Mouse (Mus musculus) neural tube, embryonic 14.5 days (tissue): ENCODE results near the gene Gtf2f1. TPM values are rescaled to one million over a fixed set of nuclear protein-coding genes. Genes with fewer than 3 reads are reported as not detected.
"Not testable (repeated sequence)": the region's sequence is repeated elsewhere in the genome, so short reads cannot be mapped to it uniquely, and the experiment has no call there.

Experiments
- ATAC-seq: fragments of 200-750 bp; cut with Nextera tagmentation; 2 replicates; pipeline ENCODE4 v1.8.0; 2017; ENCODE audit warnings: low read depth, mild to moderate bottlenecking, moderate TSS enrichment, moderate library complexity
- H3K27ac ChIP-seq: fragments of 300-500 bp; sonication (generic); 2 replicates; pipeline ENCODE4 v1.5.1; 2014; ENCODE audit warnings: low read depth, mild to moderate bottlenecking, control low read depth, low read length, moderate library complexity, mixed read lengths
- H3K27me3 ChIP-seq: fragments of 300-500 bp; sonication (generic); 2 replicates; pipeline ENCODE4 v1.6.1; 2014; ENCODE audit warnings: low read length; ENCODE audit not compliant: control insufficient read depth, insufficient read depth
- H3K36me3 ChIP-seq: fragments of 300-500 bp; sonication (generic); 2 replicates; pipeline ENCODE4 v1.6.1; 2014; ENCODE audit warnings: low read length, mixed read lengths; ENCODE audit not compliant: control insufficient read depth, insufficient read depth
- H3K4me1 ChIP-seq: fragments of 300-500 bp; sonication (generic); 2 replicates; pipeline ENCODE4 v1.6.1; 2014; ENCODE audit warnings: low read length; ENCODE audit not compliant: control insufficient read depth, insufficient read depth
- H3K4me2 ChIP-seq: fragments of 300-500 bp; sonication (generic); 2 replicates; pipeline ENCODE4 v1.6.1; 2014; ENCODE audit warnings: mild to moderate bottlenecking, low read depth, low read length, control low read depth
- H3K4me3 ChIP-seq: fragments of 300-500 bp; sonication (generic); 2 replicates; pipeline ENCODE4 v1.5.1; 2014; ENCODE audit warnings: low read depth, low read length, control low read depth, mixed read lengths
- H3K9ac ChIP-seq: fragments of 300-500 bp; sonication (generic); replicated peaks from 2 replicates; pipeline ENCODE4 v1.6.1; 2014; ENCODE audit warnings: low read depth, mild to moderate bottlenecking, control low read depth, low read length, mixed read lengths
- H3K9me3 ChIP-seq: fragments of 300-500 bp; sonication (generic); 2 replicates; pipeline ENCODE4 v1.6.1; 2016; ENCODE audit warnings: low read length; ENCODE audit not compliant: control insufficient read depth
- WGBS: fragments of 180-500 bp; shearing (Covaris S2); extraction: QIAGEN DNeasy Blood & Tissue Kit; methylation state at CpG from one replicate; pipeline ENCODE4 v1.1.7; 2014; 5-methylcytosine and 5-hydroxymethylcytosine counted together
- polyA plus RNA-seq: library from polyadenylated mRNA; unstranded; fragments of >200 nt; fragmentation: Nextera tagmentation; extraction: Ambion mirVana; gene quantifications from 2 replicates; pipeline ENCODE4 v1.2.1, GENCODE M21; 2014

The Gtf2f1 gene
- 65.7 and 69.6 TPM in 2 replicates for polyA plus RNA-seq

DNA sequence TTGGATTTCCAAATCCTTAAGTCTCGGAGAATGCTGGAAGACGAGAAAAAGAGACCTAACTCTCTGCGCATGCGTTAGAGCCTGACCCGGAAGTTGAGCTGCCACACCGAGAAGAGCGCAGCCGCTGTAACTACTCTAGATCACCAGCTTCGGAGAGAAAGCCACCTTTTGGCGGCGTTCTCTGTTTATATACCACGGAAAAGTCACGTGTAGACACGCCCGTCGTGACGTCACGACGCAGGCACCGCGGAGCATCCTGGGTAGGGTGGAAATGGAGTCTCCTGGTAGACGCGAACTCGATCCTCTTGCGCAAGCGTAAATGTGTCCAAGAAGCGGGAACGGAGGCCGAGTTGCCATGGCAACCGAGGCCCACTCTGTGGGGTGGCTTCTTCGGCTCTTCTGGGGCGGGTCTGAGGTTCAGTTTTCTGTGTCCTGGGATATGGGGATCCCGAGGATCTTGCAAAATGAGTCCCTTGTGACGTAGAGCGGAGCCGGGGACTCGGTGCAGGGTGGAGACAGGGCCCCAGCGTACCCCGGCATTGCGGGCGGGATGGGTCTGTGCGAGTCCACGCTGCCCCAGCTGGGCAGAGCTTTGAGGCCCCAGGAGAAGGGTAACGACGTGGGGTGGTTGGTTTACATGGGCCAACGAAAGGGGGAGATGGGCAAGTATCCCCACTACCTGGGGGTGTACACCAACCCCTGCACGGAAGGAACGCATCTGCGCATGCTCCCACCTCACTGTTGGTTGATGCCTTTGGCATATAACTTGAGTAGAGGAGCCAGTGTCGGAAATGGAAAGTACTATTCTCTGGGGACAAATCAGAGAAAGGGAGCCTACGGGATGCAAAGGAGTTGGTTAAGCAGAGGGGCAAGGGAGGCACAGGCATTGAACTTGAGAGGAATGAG lies at the start of gene Gtf2f1, which contains the start of gene Gm17949:
Gene Gtf2f1, minus strand, starts transcription at position 53 of the 906 bp plus-strand sequence.
Gene Gm17949, plus strand, starts transcription at position 234 of the 906 bp plus-strand sequence.
- no peaks in the 10 kb centered on the region for H3K27me3 ChIP-seq
- peaks cover 11% of the 10 kb centered on the region; the same call in 1 of the 2 replicates for H3K4me1 ChIP-seq
- H3K36me3 ChIP-seq, result 0 out of 2 replicates have a peak, but pooled peaks cover 2% of the 10 kb centered on the region
- ATAC-seq, result peak; percentile 93
- peak within 1 kb of the TSS; percentile 61 for H3K4me2 ChIP-seq
- WGBS, result under 1% methylated on average over 51 of the region's 51 CpGs
- H3K27ac ChIP-seq, result peak within 1 kb of the TSS; percentile 96
- no peaks in the 10 kb centered on the region for H3K9me3 ChIP-seq
- peak within 1 kb of the TSS; percentile 51 for H3K4me3 ChIP-seq
- H3K9ac ChIP-seq, result peak within 1 kb of the TSS; percentile 73

DNA sequence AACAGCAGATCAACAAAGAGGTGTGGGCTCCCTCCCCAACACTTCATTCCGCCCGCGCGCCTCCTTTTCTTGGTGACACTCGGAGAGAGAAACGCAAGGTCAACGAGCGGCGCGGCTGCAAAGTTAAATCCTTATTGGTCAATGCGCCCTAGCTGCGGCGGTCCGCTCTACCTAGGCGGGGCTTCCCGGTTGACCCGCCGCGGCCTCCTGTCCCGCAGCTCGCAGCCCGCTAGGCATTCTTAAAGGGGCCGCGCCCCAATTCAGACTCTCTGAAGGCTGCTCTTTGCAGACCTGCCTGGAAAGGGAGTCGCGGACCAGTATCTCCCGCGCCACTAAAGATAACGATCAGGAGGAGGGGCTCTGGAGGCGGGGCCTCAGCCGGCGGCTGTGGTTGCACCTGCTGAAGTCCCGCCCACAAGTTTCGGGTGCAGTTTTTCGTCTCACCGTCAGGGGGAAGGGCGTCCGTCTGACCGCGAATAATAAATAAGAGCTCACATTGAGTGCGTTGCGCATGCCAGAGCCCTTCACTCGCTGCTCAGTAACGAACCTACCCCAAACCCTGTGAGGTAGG lies 49.2 kb upstream of the Gtf2f1 start:
- no peaks in the 10 kb centered on the region for H3K9me3 ChIP-seq

DNA sequence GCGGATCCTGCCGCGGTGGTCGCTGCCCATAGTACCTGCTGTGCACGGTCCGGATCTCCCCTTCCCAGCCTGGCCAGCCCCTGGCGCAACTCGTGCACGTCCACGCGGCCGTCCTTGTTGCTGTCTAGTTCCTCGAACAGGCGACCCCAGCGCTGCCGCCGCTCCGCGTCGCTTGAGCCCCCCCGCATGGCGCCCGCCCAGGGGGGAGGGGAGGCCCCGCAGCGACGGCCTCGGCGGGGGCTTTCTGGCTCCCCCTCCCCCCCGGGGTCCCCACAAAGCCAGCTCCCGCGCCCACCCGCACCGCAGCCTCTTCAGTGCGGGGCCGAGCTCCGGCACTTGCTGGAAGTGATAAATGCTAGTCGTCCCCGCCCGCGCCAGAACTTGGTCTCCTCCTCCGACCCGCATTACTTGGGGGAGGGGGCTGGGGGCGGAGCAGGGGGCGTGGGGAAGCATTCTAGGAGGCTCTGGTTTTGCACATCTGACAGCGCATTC lies 48.4 kb upstream of the Gtf2f1 start, which contains the start of gene Slc25a23:
Gene Slc25a23, minus strand, starts transcription at position 378 of the 492 bp plus-strand sequence.
- Histone ChIP-seq H3K4me3 (peak within 1 kb of the TSS; percentile 78), H3K36me3 (peaks cover 10% of the 10 kb centered on the region; the same call in 1 of the 2 replicates), H3K27me3 (peaks cover 23% of the 10 kb centered on the region), H3K4me2 (peak within 1 kb of the TSS; percentile 58), H3K9me3 (no peaks in the 10 kb centered on the region), H3K4me1 (peaks cover 8% of the 10 kb centered on the region; the same call in 1 of the 2 replicates), H3K9ac (peak within 1 kb of the TSS; percentile 67), H3K27ac (peak within 1 kb of the TSS; percentile 70)
- under 1% methylated on average over 33 of the region's 45 CpGs for WGBS
- ATAC-seq, result peak; percentile 85

More for the DNA sequence above, 49.2 kb upstream of the Gtf2f1 start:
- H3K27ac ChIP-seq, result peak overlapping the region; percentile 70
- peaks cover 8% of the 10 kb centered on the region; the same call in 1 of the 2 replicates for H3K4me1 ChIP-seq
- peak overlapping the region; percentile 41 for H3K9ac ChIP-seq
- peak; percentile 89 for ATAC-seq
- H3K4me3 ChIP-seq, result peak overlapping the region; percentile 78
- peaks cover 23% of the 10 kb centered on the region for H3K27me3 ChIP-seq
- H3K4me2 ChIP-seq, result peak overlapping the region; percentile 58
- under 1% methylated on average over 44 of the region's 44 CpGs for WGBS
- peaks cover 5% of the 10 kb centered on the region; the same call in 1 of the 2 replicates for H3K36me3 ChIP-seq

DNA sequence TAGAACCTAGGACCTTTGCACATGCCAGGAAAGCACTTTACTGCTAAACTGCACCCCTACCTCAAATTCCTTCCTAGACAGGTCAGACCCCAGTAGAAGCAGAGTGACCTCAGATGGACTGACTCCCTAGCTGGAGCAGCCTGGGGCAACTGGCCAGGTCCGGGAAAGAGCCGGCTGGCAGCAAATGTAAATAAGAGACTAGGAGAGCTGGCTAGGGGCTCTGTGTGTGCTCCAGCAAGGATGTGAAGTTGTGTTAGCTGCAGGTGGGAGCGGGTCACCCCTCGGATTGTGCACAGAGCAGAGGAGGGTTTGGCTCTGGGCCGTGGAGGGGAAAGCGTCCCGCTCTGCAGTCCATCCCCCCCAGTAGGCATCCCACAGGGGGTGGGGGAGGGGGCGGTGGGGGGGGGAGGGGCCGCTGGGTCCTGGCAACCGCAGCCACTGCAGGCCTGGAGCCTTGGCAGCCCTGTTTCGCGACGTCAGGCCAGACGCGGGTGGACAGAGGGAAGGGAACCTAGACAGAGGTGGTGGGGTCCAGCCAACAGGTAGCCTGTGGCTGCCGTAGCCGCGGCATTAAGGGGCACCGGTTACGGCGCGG lies 47.9 kb upstream of the Gtf2f1 start, which contains the start of gene Crb3:
Gene Crb3, plus strand, starts transcription at position 215 of the 595 bp plus-strand sequence.
- Histone ChIP-seq H3K9me3 (no peaks in the 10 kb centered on the region), H3K9ac (peak within 1 kb of the TSS; percentile 67), H3K4me3 (peak within 1 kb of the TSS; percentile 78), H3K4me1 (peaks cover 8% of the 10 kb centered on the region; the same call in 1 of the 2 replicates), H3K27me3 (peaks cover 23% of the 10 kb centered on the region), H3K27ac (peak within 1 kb of the TSS; percentile 70), H3K4me2 (peak within 1 kb of the TSS; percentile 58), H3K36me3 (peaks cover 10% of the 10 kb centered on the region; the same call in 1 of the 2 replicates)
- ATAC-seq, result peak; percentile 19
- WGBS, result 0% methylated on average over 19 of the region's 22 CpGs

DNA sequence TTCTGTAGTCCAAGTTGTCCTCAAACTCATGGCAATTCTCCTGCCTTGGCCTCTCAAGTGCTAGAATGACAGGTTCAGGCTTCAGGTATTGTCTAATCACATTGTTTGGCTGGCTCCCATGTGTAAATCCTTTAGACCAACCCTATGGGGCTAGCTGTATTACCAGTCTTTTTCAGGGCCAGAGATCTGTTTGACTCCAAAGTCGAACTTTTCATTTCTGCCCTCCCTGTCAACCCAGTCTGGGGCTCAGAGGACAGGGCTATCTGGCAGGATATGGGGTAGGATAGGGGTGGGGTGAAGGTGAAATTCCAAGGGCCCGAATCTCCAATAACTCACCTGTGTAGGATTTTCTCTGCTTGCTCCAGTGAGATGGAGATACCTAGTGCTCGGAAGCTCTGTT lies 45.2 kb upstream of the Gtf2f1 start:
- peaks cover 26% of the 10 kb centered on the region for H3K36me3 ChIP-seq
- H3K4me2 ChIP-seq, result no peak overlapping the region
- H3K9me3 ChIP-seq, result no peaks in the 10 kb centered on the region
- 90% methylated on average over 3 of the region's 3 CpGs for WGBS
- H3K27me3 ChIP-seq, result peaks cover 1% of the 10 kb centered on the region; the same call in 1 of the 2 replicates
- H3K4me1 ChIP-seq, result 0 out of 2 replicates have a peak, but pooled peaks cover 3% of the 10 kb centered on the region
- no peak overlapping the region for H3K4me3 ChIP-seq
- no peak overlapping the region for H3K9ac ChIP-seq
- H3K27ac ChIP-seq, result no peak overlapping the region
- ATAC-seq, result no peak

DNA sequence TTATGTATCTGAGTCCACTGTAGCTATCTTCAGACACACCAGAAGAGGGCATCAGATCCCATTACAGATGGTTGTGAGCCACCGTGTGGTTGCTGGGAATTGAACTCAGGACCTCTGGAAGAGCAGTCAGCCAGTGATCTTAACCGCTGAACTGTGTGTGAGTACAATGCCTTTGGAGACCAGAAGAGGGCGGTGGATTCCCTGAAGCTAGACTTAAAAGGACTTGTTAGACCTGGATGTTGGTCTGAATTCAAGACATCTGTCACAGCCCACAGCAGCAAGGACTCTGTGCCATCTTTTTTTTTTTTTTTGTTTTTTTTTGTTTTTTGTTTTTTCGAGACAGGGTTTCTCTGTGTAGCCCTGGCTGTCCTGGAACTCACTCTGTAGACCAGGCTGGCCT lies 40.6 kb upstream of the Gtf2f1 start:
- not testable (repeated sequence) for H3K4me1 ChIP-seq, H3K27me3 ChIP-seq
- WGBS, result 91% methylated on average over 4 of the region's 4 CpGs

GRCm38 (mm10) chr17:57048816-57049215 lies 37.7 kb upstream of the Gtf2f1 start:
- Histone ChIP-seq H3K4me1 (no peaks in the 10 kb centered on the region), H3K27me3 (no peaks in the 10 kb centered on the region), H3K4me3 (no peak overlapping the region), H3K9ac (no peak overlapping the region), H3K27ac (no peak overlapping the region), H3K9me3 (no peaks in the 10 kb centered on the region), H3K4me2 (no peak overlapping the region), H3K36me3 (peaks cover 27% of the 10 kb centered on the region)
- WGBS, result 94% methylated on average over 3 of the region's 3 CpGs
- no peak for ATAC-seq

More for the DNA sequence above, 40.6 kb upstream of the Gtf2f1 start:
- H3K9ac ChIP-seq, H3K4me2 ChIP-seq, H3K9me3 ChIP-seq, ATAC-seq, H3K27ac ChIP-seq, H3K4me3 ChIP-seq: not testable (repeated sequence)
- peaks cover 31% of the 10 kb centered on the region for H3K36me3 ChIP-seq

DNA sequence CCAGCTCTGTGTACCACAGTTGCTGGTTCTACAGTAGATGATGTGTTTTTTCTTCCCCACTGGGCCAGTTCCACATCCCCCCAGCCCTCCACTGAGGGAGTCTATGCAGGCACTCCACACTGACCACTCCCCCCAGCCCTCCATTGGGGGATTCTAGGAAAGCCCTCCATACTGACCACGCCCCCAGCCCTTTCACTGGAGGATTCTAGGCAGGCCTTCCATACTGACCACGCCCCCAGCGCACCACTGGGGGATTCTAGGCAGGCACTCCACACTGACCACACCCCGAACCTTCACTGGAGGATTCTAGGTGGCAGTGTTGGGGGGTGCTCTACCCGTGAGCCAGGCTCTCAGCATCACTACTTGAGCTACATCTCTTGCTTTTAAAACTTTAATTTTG lies 36.3 kb upstream of the Gtf2f1 start:
- Histone ChIP-seq H3K9me3 (no peaks in the 10 kb centered on the region), H3K9ac (no peak overlapping the region), H3K4me1 (no peaks in the 10 kb centered on the region), H3K27me3 (no peaks in the 10 kb centered on the region), H3K27ac (no peak overlapping the region), H3K36me3 (peaks cover 15% of the 10 kb centered on the region), H3K4me2 (no peak overlapping the region), H3K4me3 (no peak overlapping the region)
- 26% methylated on average over 5 of the region's 5 CpGs for WGBS
- ATAC-seq, result no peak
